Mouse (Mus musculus) fibroblast of lung, adult 2 months (primary cell): ENCODE results near the gene Plekhb2.

Experiments used
- DNase-seq: peaks from one replicate; pipeline ENCODE4 v3.0.0-alpha.2; 2011; ENCODE audit warnings: low read depth

Plekhb2 gene

DNA sequence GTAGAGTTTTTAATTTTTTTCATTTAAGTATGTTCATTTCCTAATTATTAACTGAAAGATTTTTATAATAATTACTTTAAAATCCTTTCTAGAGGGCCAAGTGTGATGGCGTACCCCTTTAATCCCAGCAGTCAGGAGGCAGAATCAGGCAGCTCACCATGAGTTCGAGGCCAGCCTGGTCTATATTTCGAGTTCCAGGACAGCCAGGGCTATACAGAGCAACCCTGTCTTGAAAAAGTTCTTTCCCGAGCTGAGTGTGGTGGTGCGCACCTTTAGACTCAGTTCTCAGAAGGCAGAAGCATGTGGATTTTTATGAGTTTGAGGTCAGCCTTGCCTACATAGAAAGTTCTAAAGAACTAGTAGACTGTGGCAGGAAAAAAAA is 17.8 kb downstream of the Plekhb2 start:
- no peak for DNase-seq

DNA sequence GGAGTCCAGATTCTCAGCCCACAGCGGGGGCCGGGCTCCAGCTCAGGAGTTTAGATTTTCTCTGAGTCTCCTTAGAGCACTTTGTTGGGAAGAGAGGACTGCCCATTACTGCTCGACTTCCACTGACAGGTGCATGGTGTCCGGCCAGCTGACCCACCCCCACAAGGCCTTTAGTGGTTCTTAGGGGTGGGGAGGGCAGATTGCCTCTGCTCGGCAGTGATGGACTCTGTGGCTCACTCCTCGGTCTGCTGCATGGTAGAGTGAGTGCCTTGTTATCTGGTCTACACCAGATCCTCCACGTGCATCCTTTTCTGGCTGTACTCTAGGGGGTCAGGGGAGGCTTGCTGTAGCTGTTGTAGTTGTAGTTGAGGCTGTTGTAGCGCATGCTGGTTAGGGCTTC is 18.6 kb downstream of the Plekhb2 start:
- DNase-seq: no peak

DNA sequence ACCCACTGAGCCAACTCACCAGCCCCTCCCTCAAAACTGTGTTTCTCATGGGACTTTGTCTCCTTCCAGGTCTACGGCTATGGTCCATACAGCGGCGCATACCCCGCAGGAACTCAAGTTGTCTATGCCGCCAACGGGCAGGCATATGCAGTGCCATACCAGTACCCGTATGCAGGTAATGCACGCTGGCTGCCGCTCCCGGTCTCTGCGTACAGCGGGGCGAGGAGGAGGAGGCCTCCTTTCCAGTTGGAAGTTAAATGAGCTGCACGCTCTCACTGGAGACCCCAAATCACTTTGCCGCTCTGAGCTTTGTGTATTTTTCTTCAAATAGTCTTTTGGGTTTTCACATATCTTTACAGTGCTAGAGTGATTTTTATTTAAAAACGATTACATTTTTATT is 19.5 kb downstream of the Plekhb2 start:
- no peak for DNase-seq

DNA sequence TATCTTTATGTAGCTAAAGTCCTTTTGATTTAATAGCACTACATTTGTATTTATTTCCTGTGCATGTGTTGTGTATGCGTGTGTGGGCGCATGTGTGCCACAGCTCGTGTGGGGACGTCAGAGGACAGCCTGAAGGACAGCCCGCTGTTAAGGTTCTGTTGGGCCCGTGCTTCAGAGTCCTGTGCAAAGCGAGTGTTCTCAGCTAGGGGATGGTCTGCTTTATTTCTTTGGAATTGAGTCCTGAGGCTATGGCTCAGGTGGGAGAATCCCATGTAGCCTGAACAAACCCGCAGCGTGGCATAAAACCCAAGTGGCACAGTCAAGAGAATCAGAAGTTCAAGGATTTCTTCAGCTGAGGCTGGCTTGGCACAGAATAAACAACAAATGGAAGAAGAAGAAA is 21.4 kb downstream of the Plekhb2 start:
- DNase-seq: no peak

DNA sequence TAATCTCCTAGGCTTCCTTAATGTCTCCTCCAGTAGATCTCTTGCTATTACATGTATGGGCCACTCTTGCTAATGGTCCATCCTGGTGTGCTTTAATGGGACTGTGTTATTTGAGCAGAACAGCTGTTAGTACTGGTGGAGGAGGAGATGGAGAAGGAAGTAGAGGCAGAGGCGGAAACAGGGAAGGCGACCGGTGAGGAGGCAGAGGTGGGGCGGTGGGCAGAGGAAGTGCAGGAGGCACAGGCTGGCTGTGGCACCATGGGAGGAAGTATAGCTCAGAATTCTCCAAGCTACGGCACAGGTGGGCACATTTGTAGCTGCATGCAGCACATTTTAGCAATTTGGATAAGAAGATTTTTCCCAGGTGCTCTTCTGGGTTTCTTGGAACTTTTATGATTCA is 23.8 kb downstream of the Plekhb2 start:
- no peak for DNase-seq

DNA sequence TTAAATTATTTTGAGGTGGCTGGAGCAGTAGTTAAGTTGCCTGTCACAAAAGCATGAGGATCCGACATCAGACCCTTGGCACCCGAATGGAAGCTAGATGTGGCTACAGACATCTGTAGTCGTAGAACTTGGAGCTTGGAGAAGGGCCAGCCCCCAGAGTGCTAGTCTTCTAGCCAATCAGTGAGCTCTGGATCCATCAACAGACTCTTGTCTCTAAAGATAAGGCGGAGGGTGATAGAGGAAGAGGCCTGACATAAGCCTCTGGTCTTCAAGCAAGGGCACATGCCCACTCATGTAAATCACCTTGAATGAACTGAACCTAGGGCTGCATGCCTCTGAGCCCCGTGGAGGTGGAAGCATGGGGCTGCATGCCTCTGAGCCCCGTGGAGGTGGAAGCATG is 29.8 kb downstream of the Plekhb2 start:
- no peak for DNase-seq

GRCm38 (mm10) chr1:34883776-34884175 is 34.0 kb downstream of the Plekhb2 start:
- no peak for DNase-seq

GRCm38 (mm10) chr1:34891559-34892289 is 41.9 kb downstream of the Plekhb2 start:
- DNase-seq: no peak

DNA sequence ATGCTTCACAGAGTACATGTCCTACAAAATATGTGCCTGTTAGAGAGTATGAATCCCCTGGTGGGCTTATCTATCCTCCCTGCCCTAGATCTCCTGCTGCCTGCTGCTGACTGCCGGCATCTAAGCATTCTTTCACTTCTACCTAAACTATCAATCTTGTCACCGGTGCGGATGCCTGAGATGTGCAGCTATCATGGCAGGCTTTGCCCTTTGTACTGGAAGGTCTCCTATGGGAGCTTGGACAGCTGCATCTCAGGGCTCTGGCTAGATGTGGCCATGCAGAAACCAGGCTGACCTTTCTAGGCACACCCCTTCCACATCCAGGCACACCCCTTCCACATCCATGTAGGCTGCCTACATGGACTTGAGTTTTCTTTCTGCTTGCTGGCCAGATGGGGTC is 42.7 kb downstream of the Plekhb2 start:
- no peak for DNase-seq

DNA sequence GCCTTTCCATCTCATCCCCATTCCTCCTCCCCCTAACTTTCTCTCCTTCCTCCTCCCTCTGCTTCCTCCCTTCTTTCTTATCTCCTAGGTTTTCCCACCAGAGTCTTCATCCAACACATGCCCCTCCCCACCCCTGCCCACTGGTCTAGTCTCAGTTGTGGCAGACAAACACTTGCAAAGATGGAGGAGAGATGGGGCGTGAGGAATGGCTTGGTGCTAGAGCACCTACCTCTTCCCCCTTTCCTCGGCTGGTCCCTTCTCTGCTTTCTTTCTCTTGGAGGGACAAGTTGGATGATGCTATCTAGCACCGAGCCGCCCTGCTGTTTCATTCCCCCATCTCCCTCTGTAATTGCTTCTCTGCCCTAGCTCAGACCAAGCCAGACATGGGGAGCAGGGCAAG is 43.6 kb downstream of the Plekhb2 start:
- no peak for DNase-seq

DNA sequence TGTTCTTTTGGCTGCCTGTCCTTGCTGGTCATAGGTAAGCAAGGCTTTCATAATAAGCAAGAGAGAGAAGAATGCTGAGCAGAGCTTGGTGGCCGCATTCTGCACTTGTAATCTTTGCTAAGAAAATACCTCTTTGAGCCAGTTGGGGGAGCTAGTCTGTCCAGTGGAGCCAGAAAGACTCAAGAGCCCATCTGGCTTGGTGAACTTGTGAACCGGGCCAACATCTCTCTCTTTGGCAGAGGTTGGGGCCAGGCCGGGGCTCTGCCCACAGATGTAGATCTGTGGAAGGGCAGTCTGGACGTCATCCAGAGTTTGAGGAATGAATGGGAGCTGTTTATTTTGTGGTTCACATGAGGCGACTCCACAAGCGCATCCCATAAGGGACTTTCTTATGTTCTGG is 44.1 kb downstream of the Plekhb2 start:
- no peak for DNase-seq

DNA sequence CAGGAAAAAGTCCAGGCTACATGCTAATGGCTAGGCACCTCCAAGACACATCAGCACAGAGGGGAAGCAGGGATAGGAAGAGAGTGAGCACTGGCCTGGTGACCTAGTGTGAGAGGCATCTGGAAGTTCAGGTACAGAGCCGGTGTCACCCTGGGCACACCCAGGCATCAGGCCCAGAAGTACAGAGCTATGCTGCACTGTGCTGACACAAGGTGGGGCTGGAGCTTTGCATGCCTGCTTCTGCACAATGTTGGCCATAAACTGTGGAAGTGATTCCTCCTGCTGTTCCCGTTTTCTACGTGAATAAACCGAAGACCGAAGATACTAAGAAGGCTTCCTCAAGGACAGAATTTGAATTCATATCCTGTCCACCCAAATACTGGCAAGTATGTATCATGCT is 46.3 kb downstream of the Plekhb2 start:
- DNase-seq: no peak

DNA sequence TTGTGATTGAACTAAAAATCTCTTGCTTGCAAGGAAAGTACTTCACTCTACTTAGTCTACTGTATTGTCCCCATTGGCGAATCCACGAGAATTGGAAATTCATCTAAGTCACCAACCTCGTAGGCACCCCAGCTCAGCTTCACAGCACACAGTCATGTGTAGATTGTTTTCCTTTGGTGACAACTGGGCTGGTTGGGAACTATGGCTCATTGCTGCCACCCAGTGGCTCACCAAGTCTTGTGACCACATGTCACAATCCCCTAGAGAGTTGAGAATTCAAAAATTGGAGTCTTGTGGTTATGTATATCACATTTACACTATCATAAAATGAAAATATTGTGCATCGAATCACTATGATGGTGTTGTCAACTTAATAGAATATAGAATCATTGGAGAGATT is 47.1 kb downstream of the Plekhb2 start:
- no peak for DNase-seq

- DNase-seq: no peak
Observed at GRCm38 (mm10) chr1:34928656-34929055, 78.9 kb downstream of the Plekhb2 start.
